Mouse (Mus musculus): ENCODE results near the gene Mtss1l. TPM values are rescaled to one million over a fixed set of nuclear protein-coding genes. Genes with fewer than 3 reads are reported as not detected.
A peak's percentile ranks its signal among the peaks of the same experiment; 100 is the strongest.

Gene Mtss1l
- polyA plus RNA-seq, 1 experiment from 2014 or later, result 13.2 TPM

DNA sequence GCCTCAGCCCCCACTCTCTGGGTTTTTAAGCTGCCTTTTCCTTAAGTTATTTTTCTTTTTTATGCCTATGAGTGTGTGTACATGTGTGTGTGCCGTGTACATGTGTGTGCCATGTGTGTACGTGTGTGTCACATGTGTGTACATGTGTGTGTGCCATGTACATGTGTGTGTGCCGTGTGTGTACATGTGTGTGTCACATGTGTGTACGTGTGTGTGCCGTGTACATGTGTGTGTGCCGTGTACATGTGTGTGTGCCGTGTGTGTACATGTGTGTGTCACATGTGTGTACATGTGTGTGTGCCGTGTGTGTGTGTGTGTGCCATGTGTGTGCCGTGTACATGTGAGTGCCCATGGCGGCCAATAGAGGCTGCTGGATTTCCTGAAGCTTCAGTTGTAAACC lies 23.9 kb downstream of the Mtss1l start:
- Histone ChIP-seq H3K9me3 (ENCODE audit: control insufficient read depth, low read length) (no peaks in the 10 kb centered on the region), H3K36me3 (ENCODE audit: control insufficient read depth, insufficient read depth, low read length) (peaks cover 2% of the 10 kb centered on the region), H3K4me1 (replicated peaks; ENCODE audit: control insufficient read depth, insufficient read depth, low read length) (no peaks in the 10 kb centered on the region), H3K27me3 (ENCODE audit: control insufficient read depth, insufficient read depth, low read depth, low read length) (no peaks in the 10 kb centered on the region), H3K9ac (ENCODE audit: low read length) (no peak overlapping the region), H3K4me3 (ENCODE audit: low read length) (no peak overlapping the region), H3K4me2 (ENCODE audit: low read depth, low read length) (no peak overlapping the region), H3K27ac (ENCODE audit: low read length) (no peak overlapping the region)
- no peak for ATAC-seq (ENCODE audit: low read depth)
- WGBS, result 89% methylated on average over 10 of the region's 10 CpGs

DNA sequence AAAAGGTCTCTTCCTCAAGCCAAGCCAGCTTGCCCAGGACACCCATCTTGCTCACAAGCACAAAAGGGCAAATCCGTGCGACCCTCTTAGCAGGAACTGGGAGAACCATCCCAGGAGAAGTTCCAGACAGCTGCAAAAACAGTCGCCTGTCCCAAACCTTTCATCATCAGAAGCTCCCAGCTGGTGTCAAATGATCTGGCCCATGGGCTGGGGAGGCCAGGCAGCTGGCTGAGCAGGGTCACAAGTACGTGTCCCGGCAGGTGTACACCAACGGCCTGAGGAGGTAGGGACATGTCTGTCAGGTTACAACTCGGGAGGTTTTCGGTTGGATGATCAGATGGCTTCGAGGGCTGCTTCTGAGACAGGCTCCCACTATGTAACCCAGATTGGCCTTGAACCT lies 25.4 kb downstream of the Mtss1l start:
- H3K36me3 ChIP-seq (ENCODE audit: control insufficient read depth, insufficient read depth, low read length), result no peaks in the 10 kb centered on the region
- no peaks in the 10 kb centered on the region for H3K27me3 ChIP-seq (ENCODE audit: control insufficient read depth, insufficient read depth, low read depth, low read length)
- H3K9me3 ChIP-seq (ENCODE audit: control insufficient read depth, low read length), result no peaks in the 10 kb centered on the region
- H3K4me1 ChIP-seq (replicated peaks; ENCODE audit: control insufficient read depth, insufficient read depth, low read length), result no peaks in the 10 kb centered on the region
- WGBS, result 40% methylated on average over 9 of the region's 9 CpGs
- ATAC-seq (ENCODE audit: low read depth), result no peak
- no peak overlapping the region for H3K4me2 ChIP-seq (ENCODE audit: low read depth, low read length)
- H3K4me3 ChIP-seq (ENCODE audit: low read length), result no peak overlapping the region
- H3K27ac ChIP-seq (ENCODE audit: low read length), result no peak overlapping the region
- no peak overlapping the region for H3K9ac ChIP-seq (ENCODE audit: low read length)

DNA sequence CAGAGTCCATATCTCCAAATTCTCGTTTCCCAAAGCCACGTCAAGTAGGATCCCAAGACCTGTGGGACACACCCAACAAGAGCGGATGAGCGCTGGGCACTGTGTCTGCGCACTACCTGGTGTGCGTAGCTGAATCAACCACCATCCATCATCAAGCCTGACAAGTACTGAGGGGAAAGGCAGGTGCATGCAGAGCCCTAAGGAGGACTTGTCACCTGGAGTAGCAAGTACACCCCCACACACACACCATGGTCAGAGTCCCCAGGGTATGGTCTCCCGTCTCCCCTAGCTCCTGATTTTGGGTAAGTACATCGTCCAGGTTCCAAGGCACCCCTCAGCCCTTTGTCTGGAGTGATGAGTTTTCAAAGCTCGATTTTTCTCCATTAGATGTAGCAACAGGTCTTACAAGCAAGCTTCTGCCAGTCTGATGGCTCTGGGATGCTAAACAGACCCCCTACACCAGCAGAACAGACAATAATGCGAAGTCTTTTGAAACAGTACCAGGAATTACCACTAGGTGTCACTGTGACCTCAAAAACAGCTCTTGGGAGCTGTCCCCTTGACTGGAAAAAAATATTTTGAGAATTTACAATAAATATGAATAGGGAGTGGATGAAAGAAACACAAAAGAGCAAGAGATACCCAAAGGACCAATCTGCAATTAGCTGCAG lies 28.4 kb downstream of the Mtss1l start:
- peak; percentile 29; the same call in 1 of the 2 replicates for ATAC-seq (ENCODE audit: low read depth)
- Histone ChIP-seq H3K4me3 (ENCODE audit: low read length) (no peak overlapping the region), H3K9me3 (ENCODE audit: control insufficient read depth, low read length) (no peaks in the 10 kb centered on the region), H3K36me3 (ENCODE audit: control insufficient read depth, insufficient read depth, low read length) (no peaks in the 10 kb centered on the region), H3K4me1 (replicated peaks; ENCODE audit: control insufficient read depth, insufficient read depth, low read length) (peaks cover under 1% of the 10 kb centered on the region; the same call in 1 of the 2 replicates), H3K4me2 (ENCODE audit: low read depth, low read length) (no peak overlapping the region), H3K27me3 (ENCODE audit: control insufficient read depth, insufficient read depth, low read depth, low read length) (no peaks in the 10 kb centered on the region), H3K27ac (ENCODE audit: low read length) (no peak overlapping the region), H3K9ac (ENCODE audit: low read length) (no peak overlapping the region)
- WGBS, result 58% methylated on average over 10 of the region's 10 CpGs

DNA sequence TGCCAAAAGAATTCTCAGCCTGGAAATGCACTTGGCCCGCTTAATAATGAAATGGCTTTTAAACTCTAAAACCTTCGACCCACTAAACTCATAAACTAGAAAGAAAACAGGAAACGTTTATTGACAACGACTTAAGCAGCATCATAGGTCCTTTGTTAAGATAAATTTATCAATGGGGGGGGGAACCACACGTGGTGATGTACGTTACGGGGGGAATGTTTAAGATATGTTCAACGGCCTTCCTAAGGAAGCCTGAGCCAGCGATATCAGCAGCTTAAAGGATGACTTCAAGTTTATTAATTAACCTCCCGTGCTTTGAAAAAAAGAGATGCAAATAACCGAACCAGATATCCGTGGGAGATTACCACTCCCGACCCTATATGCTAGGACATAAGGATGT lies 29.0 kb downstream of the Mtss1l start:
- WGBS, result 33% methylated on average over 13 of the region's 13 CpGs

DNA sequence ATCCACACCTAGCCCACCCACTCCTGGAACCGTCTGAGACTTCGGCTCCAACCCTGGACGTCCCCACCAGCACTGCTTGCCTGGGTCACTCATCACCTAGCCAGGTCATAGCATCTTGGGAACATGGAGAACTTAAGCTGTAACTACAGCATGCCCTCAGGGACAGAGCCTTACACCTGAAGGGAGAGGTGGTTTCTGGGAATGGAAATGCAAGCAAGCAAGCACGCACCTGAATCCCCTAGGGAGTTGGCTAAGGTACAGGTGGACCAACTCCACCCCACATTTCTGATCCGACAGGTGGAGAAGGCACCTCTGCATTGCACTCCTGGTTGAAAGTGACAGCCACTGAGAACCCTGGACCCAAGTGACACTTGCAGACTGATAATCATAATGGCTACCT lies 30.2 kb downstream of the Mtss1l start:
- Histone ChIP-seq H3K9ac (ENCODE audit: low read length) (no peak overlapping the region), H3K27me3 (ENCODE audit: control insufficient read depth, insufficient read depth, low read depth, low read length) (no peaks in the 10 kb centered on the region), H3K36me3 (ENCODE audit: control insufficient read depth, insufficient read depth, low read length) (no peaks in the 10 kb centered on the region), H3K27ac (ENCODE audit: low read length) (no peak overlapping the region), H3K4me1 (replicated peaks; ENCODE audit: control insufficient read depth, insufficient read depth, low read length) (peaks cover 6% of the 10 kb centered on the region), H3K4me3 (ENCODE audit: low read length) (no peak overlapping the region), H3K9me3 (ENCODE audit: control insufficient read depth, low read length) (no peaks in the 10 kb centered on the region), H3K4me2 (ENCODE audit: low read depth, low read length) (no peak overlapping the region)
- 80% methylated on average over 5 of the region's 5 CpGs for WGBS
- ATAC-seq (ENCODE audit: low read depth), result no peak

More for the DNA sequence above, 29.0 kb downstream of the Mtss1l start:
- no peaks in the 10 kb centered on the region for H3K27me3 ChIP-seq (ENCODE audit: control insufficient read depth, insufficient read depth, low read depth, low read length)
- no peak overlapping the region for H3K9ac ChIP-seq (ENCODE audit: low read length)
- H3K4me1 ChIP-seq (replicated peaks; ENCODE audit: control insufficient read depth, insufficient read depth, low read length), result peaks cover 6% of the 10 kb centered on the region
- no peak overlapping the region for H3K4me3 ChIP-seq (ENCODE audit: low read length)
- no peaks in the 10 kb centered on the region for H3K36me3 ChIP-seq (ENCODE audit: control insufficient read depth, insufficient read depth, low read length)
- no peak overlapping the region for H3K4me2 ChIP-seq (ENCODE audit: low read depth, low read length)
- no peaks in the 10 kb centered on the region for H3K9me3 ChIP-seq (ENCODE audit: control insufficient read depth, low read length)
- no peak overlapping the region for H3K27ac ChIP-seq (ENCODE audit: low read length)
- ATAC-seq (ENCODE audit: low read depth), result no peak

- peak; percentile 57 for ATAC-seq (ENCODE audit: low read depth)
- Histone ChIP-seq H3K9ac (ENCODE audit: low read length) (no peak overlapping the region), H3K27me3 (ENCODE audit: control insufficient read depth, insufficient read depth, low read depth, low read length) (no peaks in the 10 kb centered on the region), H3K27ac (ENCODE audit: low read length) (no peak overlapping the region), H3K36me3 (ENCODE audit: control insufficient read depth, insufficient read depth, low read length) (no peaks in the 10 kb centered on the region), H3K4me3 (ENCODE audit: low read length) (no peak overlapping the region), H3K4me1 (replicated peaks; ENCODE audit: control insufficient read depth, insufficient read depth, low read length) (peaks cover 6% of the 10 kb centered on the region), H3K9me3 (ENCODE audit: control insufficient read depth, low read length) (no peaks in the 10 kb centered on the region), H3K4me2 (ENCODE audit: low read depth, low read length) (no peak overlapping the region)
- 37% methylated on average over 4 of the region's 4 CpGs for WGBS
Observed at GRCm38 (mm10) chr8:110754713-110755112, 33.4 kb downstream of the Mtss1l start.

DNA sequence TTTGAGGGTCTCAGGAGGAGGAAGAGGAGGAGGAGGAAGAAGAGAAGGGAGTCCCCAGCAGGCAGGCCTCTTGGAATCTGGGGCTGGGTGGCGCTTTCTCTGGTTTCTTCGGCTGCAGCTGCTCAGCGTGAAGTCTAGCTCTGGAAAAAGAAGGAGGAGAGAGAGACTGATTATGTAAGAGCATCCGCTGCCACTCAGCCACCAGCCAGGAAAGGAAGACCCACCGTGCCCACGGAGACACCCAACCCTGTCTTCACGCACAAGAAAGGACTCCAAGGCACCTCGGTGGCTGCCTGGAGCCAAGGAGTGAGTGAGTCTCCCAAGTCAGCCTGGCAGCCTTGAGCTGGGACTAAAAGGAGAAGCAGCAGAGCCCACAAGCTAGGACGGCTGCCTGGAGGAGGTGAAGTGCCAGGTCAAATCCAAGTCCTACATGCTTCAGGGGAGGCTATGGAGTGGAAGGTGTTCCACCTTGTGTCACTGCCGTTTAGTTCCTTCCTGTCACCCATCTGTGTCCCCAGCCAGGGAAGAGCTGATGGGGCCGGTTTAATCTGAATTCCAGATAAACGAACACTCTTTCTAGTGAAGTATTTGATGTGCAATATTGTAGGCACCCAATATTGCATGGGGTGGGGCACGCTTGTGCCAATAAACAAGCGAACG lies 34.4 kb downstream of the Mtss1l start:
- no peaks in the 10 kb centered on the region for H3K36me3 ChIP-seq (ENCODE audit: control insufficient read depth, insufficient read depth, low read length)
- H3K9ac ChIP-seq (ENCODE audit: low read length), result no peak overlapping the region
- H3K27ac ChIP-seq (ENCODE audit: low read length), result no peak overlapping the region
- H3K4me2 ChIP-seq (ENCODE audit: low read depth, low read length), result no peak overlapping the region
- H3K9me3 ChIP-seq (ENCODE audit: control insufficient read depth, low read length), result no peaks in the 10 kb centered on the region
- no peak overlapping the region for H3K4me3 ChIP-seq (ENCODE audit: low read length)
- 47% methylated on average over 15 of the region's 15 CpGs for WGBS
- no peaks in the 10 kb centered on the region for H3K27me3 ChIP-seq (ENCODE audit: control insufficient read depth, insufficient read depth, low read depth, low read length)
- peaks cover 11% of the 10 kb centered on the region for H3K4me1 ChIP-seq (replicated peaks; ENCODE audit: control insufficient read depth, insufficient read depth, low read length)
- no peak for ATAC-seq (ENCODE audit: low read depth)

DNA sequence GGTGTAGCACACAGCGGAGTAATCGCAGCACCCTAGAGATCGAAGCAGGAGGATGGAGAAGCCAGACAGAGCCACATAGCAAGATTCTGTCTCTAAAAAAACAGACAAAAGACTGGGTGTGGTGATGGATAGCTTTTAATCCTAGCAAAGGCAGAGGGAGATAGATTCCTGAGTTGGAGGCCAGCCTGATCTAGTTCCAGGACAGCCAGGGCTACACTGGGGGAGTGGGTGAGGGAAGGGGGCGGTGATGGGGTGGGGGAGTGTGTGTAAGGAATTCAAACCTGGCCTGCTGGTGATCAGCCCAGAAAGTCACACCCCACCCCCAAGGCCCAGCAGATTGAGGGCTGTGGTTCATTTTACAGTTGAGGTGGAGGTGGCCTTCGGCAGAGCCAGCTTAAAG lies 34.9 kb downstream of the Mtss1l start:
- H3K27me3 ChIP-seq (ENCODE audit: control insufficient read depth, insufficient read depth, low read depth, low read length), result no peaks in the 10 kb centered on the region
- no peak overlapping the region for H3K4me2 ChIP-seq (ENCODE audit: low read depth, low read length)
- H3K4me1 ChIP-seq (replicated peaks; ENCODE audit: control insufficient read depth, insufficient read depth, low read length), result peaks cover 17% of the 10 kb centered on the region
- H3K36me3 ChIP-seq (ENCODE audit: control insufficient read depth, insufficient read depth, low read length), result no peaks in the 10 kb centered on the region
- H3K27ac ChIP-seq (ENCODE audit: low read length), result no peak overlapping the region
- 71% methylated on average over 5 of the region's 5 CpGs for WGBS
- H3K9me3 ChIP-seq (ENCODE audit: control insufficient read depth, low read length), result no peaks in the 10 kb centered on the region
- no peak overlapping the region for H3K9ac ChIP-seq (ENCODE audit: low read length)
- no peak for ATAC-seq (ENCODE audit: low read depth)
- H3K4me3 ChIP-seq (ENCODE audit: low read length), result no peak overlapping the region

- no peaks in the 10 kb centered on the region for H3K36me3 ChIP-seq (ENCODE audit: control insufficient read depth, insufficient read depth, low read length)
- H3K4me1 ChIP-seq (replicated peaks; ENCODE audit: control insufficient read depth, insufficient read depth, low read length), result peaks cover 16% of the 10 kb centered on the region
- ATAC-seq (ENCODE audit: low read depth), result peak; percentile 21; the same call in 1 of the 2 replicates
- H3K4me2 ChIP-seq (ENCODE audit: low read depth, low read length), result no peak overlapping the region
- no peaks in the 10 kb centered on the region for H3K9me3 ChIP-seq (ENCODE audit: control insufficient read depth, low read length)
- no peak overlapping the region for H3K9ac ChIP-seq (ENCODE audit: low read length)
- peak overlapping the region; percentile 47 for H3K27ac ChIP-seq (ENCODE audit: low read length)
- WGBS, result 50% methylated on average over 7 of the region's 7 CpGs
- H3K27me3 ChIP-seq (ENCODE audit: control insufficient read depth, insufficient read depth, low read depth, low read length), result no peaks in the 10 kb centered on the region
- H3K4me3 ChIP-seq (ENCODE audit: low read length), result no peak overlapping the region
Observed at GRCm38 (mm10) chr8:110760280-110760940, 39.1 kb downstream of the Mtss1l start.

Data from lung, embryonic 16.5 days (tissue).